Mouse (Mus musculus) liver, postnatal 0 days (tissue): ENCODE measurements at regions not wholly inside any gene's neighbourhood (a gene's known extent, or its start where the extent isn't known, plus 50 kb on each side); places are given as distances from the start of the nearest gene placed in this dataset.

Source experiments
- ATAC-seq: fragments of 200-750 bp; cut with Nextera tagmentation; 2 replicates; pipeline ENCODE4 v1.8.0; 2017; ENCODE audit warnings: mild to moderate bottlenecking, moderate library complexity
- DNase-seq: peaks from one replicate; pipeline ENCODE4 v3.0.0-alpha.2; 2016
- H3K27ac ChIP-seq: fragments of 300-500 bp; sonication (generic); 2 replicates; pipeline ENCODE4 v1.5.1; 2014; ENCODE audit warnings: antibody characterized with exemption, moderate library complexity, mild to moderate bottlenecking, low read depth
- H3K27me3 ChIP-seq: fragments of 300-500 bp; sonication (generic); 2 replicates; pipeline ENCODE4 v1.6.1; 2014; ENCODE audit warnings: low read length, control low read depth, mixed read lengths; ENCODE audit not compliant: insufficient read depth
- H3K36me3 ChIP-seq: fragments of 300-500 bp; sonication (generic); replicated peaks from 2 replicates; pipeline ENCODE4 v1.6.1; 2014; ENCODE audit warnings: mild to moderate bottlenecking, control low read depth, low read length, moderate library complexity, mixed read lengths; ENCODE audit not compliant: insufficient read depth
- H3K4me1 ChIP-seq: fragments of 300-500 bp; sonication (generic); 2 replicates; pipeline ENCODE4 v1.6.1; 2014; ENCODE audit warnings: antibody characterized with exemption, mild to moderate bottlenecking, control low read depth; ENCODE audit not compliant: insufficient read depth
- H3K4me2 ChIP-seq: fragments of 300-500 bp; sonication (generic); 2 replicates; pipeline ENCODE4 v1.6.1; 2014; ENCODE audit warnings: low read depth, mild to moderate bottlenecking, low read length, moderate library complexity, mixed read lengths
- H3K4me3 ChIP-seq: fragments of 300-500 bp; sonication (generic); 2 replicates; pipeline ENCODE4 v1.5.1; 2014; ENCODE audit warnings: low read depth, low read length
- H3K9ac ChIP-seq: fragments of 300-500 bp; sonication (generic); replicated peaks from 2 replicates; pipeline ENCODE4 v1.6.1; 2014; ENCODE audit warnings: mild to moderate bottlenecking, moderate library complexity
- H3K9me3 ChIP-seq: fragments of 300-500 bp; sonication (generic); 2 replicates; pipeline ENCODE4 v1.6.1; 2016; ENCODE audit warnings: mild to moderate bottlenecking, control low read depth, low read length, mixed read lengths
- CTCF ChIP-seq: sonication (generic); IDR thresholded peaks from 2 replicates; pipeline ENCODE4 v1.5.1; 2016; ENCODE audit warnings: antibody characterized with exemption, low read depth
- EP300 ChIP-seq: IDR thresholded peaks from 2 replicates; pipeline ENCODE4 v1.6.1; 2016; ENCODE audit warnings: antibody characterized with exemption, low read depth, mild to moderate bottlenecking
- WGBS: fragments of 180-500 bp; shearing (Covaris S2); extraction: QIAGEN DNeasy Blood & Tissue Kit; methylation state at CpG from one replicate; pipeline ENCODE4 v1.1.7; 2014; ENCODE audit not compliant: insufficient replicate concordance; 5-methylcytosine and 5-hydroxymethylcytosine counted together

GRCm38 (mm10) chr5:37980692-37981091 lies 57.9 kb upstream of the Stx18 start:
- no peak overlapping the region for H3K9ac ChIP-seq
- H3K36me3 ChIP-seq: no peaks in the 10 kb centered on the region
- no peaks in the 10 kb centered on the region for H3K4me1 ChIP-seq
- WGBS: 70% methylated on average over 3 of the region's 3 CpGs
- no peak overlapping the region for H3K4me2 ChIP-seq
- TF ChIP-seq EP300 (no peak), CTCF (no peak)
- no peaks in the 10 kb centered on the region for H3K9me3 ChIP-seq
- no peak overlapping the region for H3K4me3 ChIP-seq
- ATAC-seq: no peak
- H3K27me3 ChIP-seq: no peaks in the 10 kb centered on the region
- no peak overlapping the region for H3K27ac ChIP-seq
- DNase-seq: no peak

- 12% methylated on average over 4 of the region's 4 CpGs for WGBS
- Histone ChIP-seq H3K27ac (no peak overlapping the region), H3K9ac (no peak overlapping the region), H3K4me3 (no peak overlapping the region), H3K4me1 (no peaks in the 10 kb centered on the region), H3K27me3 (no peaks in the 10 kb centered on the region), H3K9me3 (no peaks in the 10 kb centered on the region), H3K36me3 (no peaks in the 10 kb centered on the region), H3K4me2 (no peak overlapping the region)
- ATAC-seq (no peak), DNase-seq (no peak)
- TF ChIP-seq CTCF: no peak
- TF ChIP-seq EP300: no peak
Observed at GRCm38 (mm10) chr5:37976943-37977434, 61.6 kb upstream of the Stx18 start.

- ATAC-seq: no peak
- Histone ChIP-seq H3K27me3 (peaks cover 10% of the 10 kb centered on the region), H3K9ac (no peak overlapping the region), H3K4me1 (no peaks in the 10 kb centered on the region), H3K4me3 (no peak overlapping the region), H3K27ac (no peak overlapping the region), H3K36me3 (no peaks in the 10 kb centered on the region), H3K4me2 (no peak overlapping the region), H3K9me3 (no peaks in the 10 kb centered on the region)
- 74% methylated on average over 7 of the region's 7 CpGs for WGBS
- no peak for DNase-seq
- no peak for TF ChIP-seq EP300
- no peak for TF ChIP-seq CTCF
Observed at GRCm38 (mm10) chr5:37972980-37973545, 65.5 kb upstream of the Stx18 start.

- Histone ChIP-seq H3K4me1 (no peaks in the 10 kb centered on the region), H3K9me3 (no peaks in the 10 kb centered on the region), H3K36me3 (no peaks in the 10 kb centered on the region), H3K4me2 (no peak overlapping the region), H3K27me3 (peaks cover 23% of the 10 kb centered on the region), H3K4me3 (no peak overlapping the region), H3K9ac (no peak overlapping the region), H3K27ac (no peak overlapping the region)
- WGBS: 41% methylated on average over 11 of the region's 11 CpGs
- no peak for ATAC-seq
- no peak for DNase-seq
- TF ChIP-seq CTCF (no peak), EP300 (no peak)
Observed at GRCm38 (mm10) chr5:37971724-37972123, 66.8 kb upstream of the Stx18 start.

GRCm38 (mm10) chr5:37968596-37968995 lies 69.9 kb upstream of the Stx18 start:
- TF ChIP-seq EP300 (no peak), CTCF (no peak)
- H3K27me3 ChIP-seq: peaks cover 26% of the 10 kb centered on the region
- no peak for ATAC-seq

GRCm38 (mm10) chr5:37967914-37968375 lies 70.6 kb upstream of the Stx18 start:
- no peak for ATAC-seq
- no peak for TF ChIP-seq EP300
- TF ChIP-seq CTCF: no peak
- 9% methylated on average over 14 of the region's 14 CpGs for WGBS
- no peaks in the 10 kb centered on the region for H3K36me3 ChIP-seq
- no peak for DNase-seq
- H3K4me1 ChIP-seq: no peaks in the 10 kb centered on the region
- no peak overlapping the region for H3K27ac ChIP-seq
- H3K9ac ChIP-seq: no peak overlapping the region
- no peak overlapping the region for H3K4me2 ChIP-seq
- H3K4me3 ChIP-seq: no peak overlapping the region
- no peaks in the 10 kb centered on the region for H3K9me3 ChIP-seq
- H3K27me3 ChIP-seq: peaks cover 26% of the 10 kb centered on the region

More at GRCm38 (mm10) chr5:37968596-37968995, 69.9 kb upstream of the Stx18 start:
- no peak overlapping the region for H3K27ac ChIP-seq
- no peaks in the 10 kb centered on the region for H3K36me3 ChIP-seq
- no peak for DNase-seq
- H3K9ac ChIP-seq: no peak overlapping the region
- H3K9me3 ChIP-seq: no peaks in the 10 kb centered on the region
- no peak overlapping the region for H3K4me3 ChIP-seq
- H3K4me1 ChIP-seq: no peaks in the 10 kb centered on the region
- no peak overlapping the region for H3K4me2 ChIP-seq
- 12% methylated on average over 10 of the region's 10 CpGs for WGBS
